Mouse (Mus musculus): ENCODE measurements around the gene Fermt3. TPM values are rescaled to one million over a fixed set of nuclear protein-coding genes. Genes with fewer than 3 reads are reported as not detected.

Gene Fermt3
- total RNA-seq, 2 experiments from 2014 or later: 6.9 TPM

- DNase-seq: no peak
Measured at GRCm38 (mm10) chr19:6972247-6972917, 46.9 kb downstream of the Fermt3 start.

GRCm38 (mm10) chr19:6971644-6972043 is 47.6 kb downstream of the Fermt3 start:
- DNase-seq: no peak

GRCm38 (mm10) chr19:6970460-6971085 is 48.7 kb downstream of the Fermt3 start:
- DNase-seq: peak in 1 of 2 experiments; percentile 71

- peak; percentile 88 to 94 for DNase-seq
Measured at GRCm38 (mm10) chr19:6969665-6970381, 49.4 kb downstream of the Fermt3 start.

DNA sequence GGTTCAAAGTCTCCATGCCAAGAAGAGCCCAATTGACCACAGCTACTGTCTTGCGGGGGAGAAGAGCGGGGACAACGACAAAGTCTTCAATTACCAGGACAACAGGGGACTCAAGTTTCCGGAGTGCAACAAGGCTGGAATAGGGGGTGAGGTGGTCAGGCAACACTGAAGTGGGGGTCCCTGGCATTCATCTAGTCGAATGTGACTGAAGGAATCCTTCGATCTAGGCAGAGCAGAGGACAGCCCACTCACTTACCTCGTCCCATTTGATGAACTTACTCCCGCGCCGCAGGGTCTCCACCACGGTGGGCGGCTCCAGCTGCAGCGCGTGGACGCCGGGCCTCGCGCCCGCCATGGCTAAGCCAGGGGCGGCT is 50.0 kb downstream of the Fermt3 start:
- DNase-seq: no peak

DNA sequence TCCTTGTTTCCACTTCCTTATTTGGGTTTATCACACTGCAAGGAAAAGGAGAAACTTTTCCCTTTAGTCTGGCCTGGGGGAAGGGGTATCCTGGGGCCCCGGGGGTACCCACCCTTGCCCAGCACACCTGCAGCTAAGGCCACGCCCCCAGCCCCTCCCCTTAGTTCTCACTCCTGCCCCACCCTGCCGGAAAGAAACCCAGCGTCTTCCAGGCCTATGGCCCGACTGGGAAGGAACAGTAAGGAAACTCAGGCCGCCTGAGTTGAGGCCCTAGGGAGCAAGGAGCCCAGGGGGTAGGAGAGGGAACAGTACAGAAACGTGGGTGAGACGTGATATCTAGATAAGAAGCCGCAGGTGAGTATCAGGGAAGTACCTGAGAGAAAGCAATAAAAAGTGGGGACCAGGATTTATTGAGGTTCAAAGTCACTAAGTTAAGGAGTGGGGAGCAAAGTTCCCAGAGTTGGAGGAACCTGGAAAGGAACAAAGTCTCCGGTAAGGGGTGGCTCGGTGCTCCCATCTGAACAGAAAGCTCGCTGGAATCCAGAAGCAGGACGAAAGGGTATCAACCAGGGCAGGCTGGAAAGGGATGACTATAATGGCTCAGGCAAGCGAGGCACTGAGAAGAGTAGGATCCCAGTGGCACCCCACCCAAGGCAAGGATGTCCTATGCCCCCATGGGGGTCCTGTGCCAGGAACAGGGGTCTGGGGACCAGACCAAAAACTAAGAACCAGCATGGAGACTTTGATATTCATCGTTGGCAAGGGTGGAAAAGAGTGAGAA is 50.6 kb downstream of the Fermt3 start:
- peak in 1 of 2 experiments; percentile 64 for DNase-seq

DNA sequence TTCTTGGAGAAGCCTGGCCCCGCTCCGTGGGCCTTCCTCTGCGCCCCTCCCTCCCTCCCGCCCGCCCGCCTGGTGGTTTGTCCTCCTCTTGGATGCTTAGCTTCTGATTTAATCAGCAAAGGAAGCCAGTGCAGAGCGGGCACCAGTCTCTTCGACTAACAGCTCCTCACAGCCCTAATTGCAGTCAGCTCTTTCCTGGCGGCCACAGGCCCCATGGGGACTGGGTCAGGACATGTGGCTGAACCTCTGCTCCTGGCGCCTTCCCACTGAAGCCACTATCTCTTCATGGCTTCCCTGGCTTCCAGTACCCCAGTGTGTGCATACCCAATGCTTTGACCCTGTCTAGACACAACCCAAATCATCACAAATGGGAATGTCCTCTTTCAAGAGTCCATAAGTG is 62.8 kb downstream of the Fermt3 start:
- DNase-seq: peak in 1 of 2 experiments; percentile 55

DNA sequence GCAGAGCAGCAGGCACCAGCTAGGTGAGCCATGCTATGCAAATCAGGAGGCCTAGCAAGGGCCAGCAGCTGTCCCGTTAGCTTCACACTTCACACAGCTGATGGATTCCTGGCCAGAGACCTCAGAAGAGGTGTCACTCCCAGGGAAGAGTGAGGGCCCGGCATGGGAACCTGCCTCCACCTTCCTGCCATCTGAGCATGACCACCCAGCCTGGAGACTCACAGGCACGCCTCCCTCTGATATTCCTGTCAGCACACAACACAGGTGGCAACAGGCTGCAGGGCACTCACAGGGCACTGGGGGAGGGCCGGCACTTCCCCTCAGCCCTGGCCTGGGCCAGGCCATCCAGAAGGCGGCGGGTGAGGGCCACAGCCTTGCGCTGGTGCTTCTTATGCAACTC is 63.8 kb downstream of the Fermt3 start:
- no peak for DNase-seq

DNA sequence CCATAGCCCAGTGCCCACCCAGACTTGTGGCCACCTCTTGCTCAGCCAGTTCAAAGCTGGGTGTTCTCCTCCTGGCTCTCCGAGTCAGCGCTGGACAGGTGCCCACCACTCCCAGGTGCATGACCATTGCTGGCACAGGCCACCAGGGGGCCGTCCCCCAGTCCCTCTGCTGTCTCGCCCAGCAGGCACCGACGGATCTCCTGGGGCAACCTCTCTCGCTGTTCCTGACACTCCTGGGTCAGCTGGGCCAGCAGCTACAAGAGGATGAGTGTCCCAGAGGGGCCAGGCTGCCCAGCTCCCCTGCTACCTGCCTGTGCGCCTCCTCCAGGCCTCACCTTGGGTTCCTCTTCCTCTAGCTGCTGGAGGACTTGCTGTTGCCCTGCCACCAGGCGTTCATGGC is 65.2 kb downstream of the Fermt3 start:
- peak; percentile 55 to 77 for DNase-seq

GRCm38 (mm10) chr19:6952712-6953037 is 66.6 kb downstream of the Fermt3 start:
- peak; percentile 83 to 90 for DNase-seq

- peak; percentile 91 to 94 for DNase-seq
Measured at GRCm38 (mm10) chr19:6951994-6952711, 67.1 kb downstream of the Fermt3 start.

DNA sequence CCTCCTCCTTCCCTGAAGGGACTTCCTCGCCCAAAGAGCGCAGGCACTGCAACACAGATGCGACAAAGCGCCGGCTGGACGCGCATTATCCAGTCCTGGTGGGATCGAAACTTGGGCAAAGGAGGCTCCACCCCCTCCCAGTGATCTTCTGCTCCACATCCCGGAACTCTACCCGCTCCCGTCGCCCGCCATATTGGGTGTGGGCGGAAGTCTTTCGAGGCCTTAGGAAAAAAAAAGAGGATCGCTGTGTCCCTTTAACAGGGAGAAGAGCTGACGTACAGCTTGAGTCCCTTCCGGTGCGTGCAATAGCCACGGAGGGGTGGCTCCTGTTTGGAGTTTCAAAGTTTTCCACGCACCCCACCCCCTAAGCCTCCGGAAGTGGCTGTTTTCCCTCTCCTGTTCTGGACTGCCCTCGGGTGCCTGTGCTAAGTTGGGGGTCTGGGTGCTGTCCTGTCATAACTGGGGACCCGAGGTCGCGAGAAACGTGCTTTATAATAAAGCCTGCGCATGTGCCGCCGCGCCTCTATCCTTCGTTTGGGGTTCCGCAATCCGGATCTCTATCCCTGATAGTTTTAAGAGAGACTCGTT is 67.8 kb downstream of the Fermt3 start:
- DNase-seq: peak; percentile 97

DNA sequence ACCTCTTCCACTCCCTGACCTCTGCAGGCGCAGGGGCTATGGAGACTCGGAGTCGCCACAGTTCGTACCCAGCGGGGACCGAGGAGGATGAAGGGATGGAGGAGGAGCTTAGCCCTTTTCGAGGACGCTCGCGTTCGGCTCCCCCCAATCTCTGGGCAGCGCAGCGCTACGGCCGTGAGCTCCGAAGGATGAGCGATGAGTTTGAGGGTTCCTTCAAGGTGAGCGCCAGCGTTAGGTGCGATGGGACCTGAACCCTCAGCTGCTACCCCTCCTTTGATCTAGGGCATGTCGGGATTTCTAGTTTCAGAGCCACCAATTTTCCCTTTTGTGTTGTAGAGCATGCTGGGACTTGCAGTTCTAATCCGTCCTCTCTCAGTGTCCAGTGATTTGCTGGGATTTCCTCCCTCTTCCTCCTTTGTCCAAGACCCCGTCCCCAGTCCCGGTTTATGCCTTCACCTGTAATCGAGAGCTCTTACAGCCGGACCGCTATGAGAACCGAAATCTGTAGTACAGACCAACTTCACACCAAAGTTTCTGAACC is 68.6 kb downstream of the Fermt3 start:
- peak; percentile 63 to 74 for DNase-seq

DNA sequence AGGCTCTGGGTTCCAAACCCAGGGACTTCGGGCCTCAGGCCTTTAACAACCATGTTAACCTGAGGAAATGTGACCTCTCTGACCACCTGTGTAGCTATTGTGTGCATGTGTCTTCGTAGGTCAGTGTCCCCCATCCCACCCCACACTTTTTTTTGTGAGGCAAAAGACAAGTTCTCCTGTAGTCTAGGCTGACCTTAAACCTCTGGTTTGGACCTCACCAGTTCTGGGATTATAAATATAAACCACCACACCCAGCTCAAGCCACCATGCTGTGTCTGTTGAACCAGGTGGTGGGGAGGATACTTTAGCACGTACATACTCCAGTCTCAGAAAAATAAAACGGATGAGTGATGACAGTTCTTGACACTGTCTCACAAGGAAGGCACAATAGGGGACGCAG is 69.3 kb downstream of the Fermt3 start:
- DNase-seq: no peak

GRCm38 (mm10) chr19:6949532-6949931 is 69.7 kb downstream of the Fermt3 start:
- no peak for DNase-seq

Other genes with a start within 250 kb of the Fermt3 start
- 10 to 100 TPM; 30.0 to 30.7 TPM for gene Rps6ka4, start 178.8 kb downstream of the Fermt3 start, total RNA-seq (2021)
- 1 to 10 TPM; 1.7 to 1.8 TPM for gene Ccdc88b, start 161.3 kb downstream of the Fermt3 start, total RNA-seq (2021)
- 100 to 1,000 TPM in 1 of 2 experiments, 10 to 100 TPM in 1; 93.1 to 116 TPM for gene Trmt112, start 109.8 kb downstream of the Fermt3 start, total RNA-seq (2021)
- 100 to 1,000 TPM; 254 to 293 TPM for gene Prdx5, start 109.4 kb downstream of the Fermt3 start, total RNA-seq (2021)
- 10 to 100 TPM; 33.6 to 50.9 TPM for gene Esrra, start 97.7 kb downstream of the Fermt3 start, total RNA-seq (2021)
- not detected for gene Catsperz, start 94.1 kb downstream of the Fermt3 start, total RNA-seq (2021)
- gene Kcnk4, start 85.0 kb downstream of the Fermt3 start, total RNA-seq (2021): under 1 TPM; 0.16 to 0.20 TPM
- gene Bad, start 77.6 kb downstream of the Fermt3 start, total RNA-seq (2021): 10 to 100 TPM; 48.6 to 54.5 TPM
- 10 to 100 TPM; 49.1 to 49.9 TPM for gene Gpr137, start 77.0 kb downstream of the Fermt3 start, total RNA-seq (2021)
- gene Ppp1r14b, start 44.5 kb downstream of the Fermt3 start, total RNA-seq (2021): 100 to 1,000 TPM; 203 TPM
- 10 to 100 TPM; 41.8 to 44.5 TPM for gene Plcb3, start 43.0 kb downstream of the Fermt3 start, total RNA-seq (2021)
- gene Fkbp2, start 39.0 kb downstream of the Fermt3 start, total RNA-seq (2021): 100 to 1,000 TPM in 1 of 2 experiments, 10 to 100 TPM in 1; 93.3 to 103 TPM
- 10 to 100 TPM; 92.0 to 95.7 TPM for gene Vegfb, start 31.8 kb downstream of the Fermt3 start, total RNA-seq (2021)
- 10 to 100 TPM; 38.5 to 46.1 TPM for gene Dnajc4, start 26.9 kb downstream of the Fermt3 start, total RNA-seq (2021)
- gene Nudt22, start 23.4 kb downstream of the Fermt3 start, total RNA-seq (2021): 10 to 100 TPM; 39.0 to 42.4 TPM
- 10 to 100 TPM in 1 of 2 experiments, 1 to 10 TPM in 1; 8.2 to 16.8 TPM for gene Trpt1, start 23.3 kb downstream of the Fermt3 start, total RNA-seq (2021)
- gene Stip1, start 20.5 kb upstream of the Fermt3 start, total RNA-seq (2021): 100 to 1,000 TPM; 149 to 281 TPM
- 10 to 100 TPM; 52.5 to 66.7 TPM for gene Macrod1, start 37.3 kb upstream of the Fermt3 start, total RNA-seq (2021)
- gene Flrt1, start 86.3 kb upstream of the Fermt3 start, total RNA-seq (2021): 1 to 10 TPM; 1.3 to 4.0 TPM
- 100 to 1,000 TPM; 118 to 130 TPM for gene Otub1, start 186.8 kb upstream of the Fermt3 start, total RNA-seq (2021)
- gene Cox8a, start 198.1 kb upstream of the Fermt3 start, total RNA-seq (2021): 1,000 to 10,000 TPM; 1,022 to 1,091 TPM
- 10 to 100 TPM; 18.6 to 25.6 TPM for gene Naa40, start 221.7 kb upstream of the Fermt3 start, total RNA-seq (2021)
- 1 to 10 TPM; 2.0 to 4.4 TPM for gene Rcor2, start 247.9 kb upstream of the Fermt3 start, total RNA-seq (2021)

All from adrenal gland, postnatal 36 days (tissue).